Mouse (Mus musculus) stomach, embryonic 16.5 days (tissue): ENCODE data around the gene Auh. TPM values are rescaled to one million over a fixed set of nuclear protein-coding genes. Genes with fewer than 3 reads are reported as not detected.
A peak's percentile ranks its signal among the peaks of the same experiment; 100 is the strongest.

Experiments
- ATAC-seq: fragments of 200-750 bp; cut with Nextera tagmentation; 2 replicates; pipeline ENCODE4 v1.8.0; 2017; ENCODE audit warnings: moderate number of reproducible peaks, moderate TSS enrichment; ENCODE audit not compliant: insufficient read depth, low FRiP score
- H3K27ac ChIP-seq: fragments of 300-500 bp; sonication (generic); 2 replicates; pipeline ENCODE4 v1.5.1; 2014; ENCODE audit warnings: low read length
- H3K27me3 ChIP-seq: fragments of 300-500 bp; sonication (generic); 2 replicates; pipeline ENCODE4 v1.6.1; 2014; ENCODE audit warnings: low read length, control low read depth, mixed read lengths; ENCODE audit not compliant: control insufficient read depth, insufficient read depth
- H3K36me3 ChIP-seq: fragments of 300-500 bp; sonication (generic); 2 replicates; pipeline ENCODE4 v1.6.1; 2014; ENCODE audit warnings: low read length; ENCODE audit not compliant: control insufficient read depth, insufficient read depth
- H3K4me1 ChIP-seq: fragments of 300-500 bp; sonication (generic); 2 replicates; pipeline ENCODE4 v1.6.1; 2014; ENCODE audit warnings: low read length, control low read depth, mixed read lengths; ENCODE audit not compliant: control insufficient read depth, insufficient read depth
- H3K4me2 ChIP-seq: fragments of 300-500 bp; sonication (generic); 2 replicates; pipeline ENCODE4 v1.6.1; 2014; ENCODE audit warnings: low read depth, low read length, mixed read lengths
- H3K4me3 ChIP-seq: fragments of 300-500 bp; sonication (generic); replicated peaks from 2 replicates; pipeline ENCODE4 v1.5.1; 2014; ENCODE audit warnings: mild to moderate bottlenecking, low read length
- H3K9ac ChIP-seq: fragments of 300-500 bp; sonication (generic); 2 replicates; pipeline ENCODE4 v1.6.1; 2014; ENCODE audit warnings: low read length
- H3K9me3 ChIP-seq: fragments of 300-500 bp; sonication (generic); replicated peaks from 2 replicates; pipeline ENCODE4 v1.6.1; 2016; ENCODE audit warnings: low read length, control low read depth; ENCODE audit not compliant: control insufficient read depth
- WGBS: fragments of 180-500 bp; shearing (Covaris S2); extraction: QIAGEN DNeasy Blood & Tissue Kit; methylation state at CpG from one replicate; pipeline ENCODE4 v1.1.7; 2014; 5-methylcytosine and 5-hydroxymethylcytosine counted together
- polyA plus RNA-seq: library from polyadenylated mRNA; unstranded; fragments of >200 nt; fragmentation: Nextera tagmentation; extraction: Ambion mirVana; gene quantifications from 2 replicates; pipeline ENCODE4 v1.2.1, GENCODE M21; 2015

The Auh gene
- polyA plus RNA-seq, 1 experiment from 2014 or later: 46.9 TPM

GRCm38 (mm10) chr13:52845618-52846017, 83.9 kb downstream of the Auh start:
- Histone ChIP-seq H3K4me3 (no peak overlapping the region), H3K4me2 (no peak overlapping the region), H3K27ac (no peak overlapping the region), H3K9ac (no peak overlapping the region), H3K27me3 (no peaks in the 10 kb centered on the region), H3K36me3 (no peaks in the 10 kb centered on the region), H3K4me1 (peaks cover 20% of the 10 kb centered on the region), H3K9me3 (no peaks in the 10 kb centered on the region)
- no peak for ATAC-seq
- 91% methylated on average over 4 of the region's 4 CpGs for WGBS

- H3K27me3 ChIP-seq: no peaks in the 10 kb centered on the region
- H3K27ac ChIP-seq: no peak overlapping the region; the same call in 1 of the 2 replicates
- no peak for ATAC-seq
- no peaks in the 10 kb centered on the region for H3K36me3 ChIP-seq
- no peaks in the 10 kb centered on the region for H3K9me3 ChIP-seq
- no peak overlapping the region for H3K4me3 ChIP-seq
- 31% methylated on average over 10 of the region's 10 CpGs for WGBS
- H3K4me1 ChIP-seq: peaks cover 17% of the 10 kb centered on the region
- H3K4me2 ChIP-seq: no peak overlapping the region
- H3K9ac ChIP-seq: no peak overlapping the region
These were observed 85.8 kb downstream of the Auh start for GRCm38 (mm10) chr13:52843536-52844178.

- Histone ChIP-seq H3K4me3 (no peak overlapping the region), H3K4me2 (no peak overlapping the region), H3K36me3 (no peaks in the 10 kb centered on the region; the same call in 1 of the 2 replicates), H3K27me3 (no peaks in the 10 kb centered on the region), H3K9ac (no peak overlapping the region), H3K27ac (no peak overlapping the region), H3K4me1 (peaks cover 7% of the 10 kb centered on the region; the same call in 1 of the 2 replicates), H3K9me3 (no peaks in the 10 kb centered on the region)
- no peak for ATAC-seq
- WGBS: 87% methylated on average over 8 of the region's 8 CpGs
These were observed 93.2 kb downstream of the Auh start for GRCm38 (mm10) chr13:52836231-52836630.

GRCm38 (mm10) chr13:52834591-52834990, 94.9 kb downstream of the Auh start:
- Histone ChIP-seq H3K4me2 (no peak overlapping the region), H3K27me3 (no peaks in the 10 kb centered on the region)
- WGBS: 80% methylated on average over 8 of the region's 8 CpGs

GRCm38 (mm10) chr13:52833748-52834147, 95.7 kb downstream of the Auh start:
- ATAC-seq: no peak
- H3K4me1 ChIP-seq: peaks cover 13% of the 10 kb centered on the region; the same call in 1 of the 2 replicates
- WGBS: 84% methylated on average over 2 of the region's 2 CpGs
- no peak overlapping the region for H3K4me2 ChIP-seq
- H3K27me3 ChIP-seq: no peaks in the 10 kb centered on the region
- peak overlapping the region; percentile 34; the same call in 1 of the 2 replicates for H3K27ac ChIP-seq
- H3K9ac ChIP-seq: no peak overlapping the region
- no peak overlapping the region for H3K4me3 ChIP-seq
- H3K36me3 ChIP-seq: no peaks in the 10 kb centered on the region; the same call in 1 of the 2 replicates
- H3K9me3 ChIP-seq: no peaks in the 10 kb centered on the region

More at GRCm38 (mm10) chr13:52834591-52834990, 94.9 kb downstream of the Auh start:
- H3K4me1 ChIP-seq: peaks cover 7% of the 10 kb centered on the region; the same call in 1 of the 2 replicates
- H3K27ac ChIP-seq: no peak overlapping the region
- no peaks in the 10 kb centered on the region; the same call in 1 of the 2 replicates for H3K36me3 ChIP-seq
- no peaks in the 10 kb centered on the region for H3K9me3 ChIP-seq
- no peak overlapping the region for H3K9ac ChIP-seq
- no peak overlapping the region for H3K4me3 ChIP-seq
- no peak for ATAC-seq

- peak overlapping the region; percentile 34; the same call in 1 of the 2 replicates for H3K27ac ChIP-seq
- WGBS: 72% methylated on average over 4 of the region's 4 CpGs
These were observed 96.3 kb downstream of the Auh start for GRCm38 (mm10) chr13:52833220-52833619.

GRCm38 (mm10) chr13:52832481-52833170, 96.9 kb downstream of the Auh start:
- Histone ChIP-seq H3K27ac (peak overlapping the region; percentile 34), H3K9ac (no peak overlapping the region), H3K4me2 (no peak overlapping the region), H3K4me1 (peaks cover 19% of the 10 kb centered on the region), H3K27me3 (no peaks in the 10 kb centered on the region), H3K9me3 (no peaks in the 10 kb centered on the region), H3K4me3 (no peak overlapping the region), H3K36me3 (no peaks in the 10 kb centered on the region; the same call in 1 of the 2 replicates)
- ATAC-seq: no peak
- WGBS: 59% methylated on average over 8 of the region's 8 CpGs

More at GRCm38 (mm10) chr13:52833220-52833619, 96.3 kb downstream of the Auh start:
- H3K36me3 ChIP-seq: no peaks in the 10 kb centered on the region; the same call in 1 of the 2 replicates
- ATAC-seq: no peak
- H3K4me1 ChIP-seq: peaks cover 18% of the 10 kb centered on the region
- H3K9me3 ChIP-seq: no peaks in the 10 kb centered on the region
- H3K27me3 ChIP-seq: no peaks in the 10 kb centered on the region
- no peak overlapping the region for H3K4me3 ChIP-seq
- no peak overlapping the region for H3K4me2 ChIP-seq
- no peak overlapping the region for H3K9ac ChIP-seq

GRCm38 (mm10) chr13:52831037-52831757, 98.3 kb downstream of the Auh start:
- 70% methylated on average over 13 of the region's 13 CpGs for WGBS
- peak overlapping the region; percentile 76 for H3K27ac ChIP-seq
- peak; percentile 76 for ATAC-seq

More at GRCm38 (mm10) chr13:52831037-52831757, 98.3 kb downstream of the Auh start:
- peaks cover 19% of the 10 kb centered on the region for H3K4me1 ChIP-seq
- no peak overlapping the region for H3K4me3 ChIP-seq
- H3K9me3 ChIP-seq: no peaks in the 10 kb centered on the region
- H3K4me2 ChIP-seq: no peak overlapping the region
- no peak overlapping the region for H3K9ac ChIP-seq
- no peaks in the 10 kb centered on the region for H3K27me3 ChIP-seq
- H3K36me3 ChIP-seq: no peaks in the 10 kb centered on the region; the same call in 1 of the 2 replicates
